Mouse (Mus musculus): ENCODE results near the gene Wdfy1.
A peak's percentile ranks its signal among the peaks of the same experiment; 100 is the strongest.

Gene Wdfy1

DNA sequence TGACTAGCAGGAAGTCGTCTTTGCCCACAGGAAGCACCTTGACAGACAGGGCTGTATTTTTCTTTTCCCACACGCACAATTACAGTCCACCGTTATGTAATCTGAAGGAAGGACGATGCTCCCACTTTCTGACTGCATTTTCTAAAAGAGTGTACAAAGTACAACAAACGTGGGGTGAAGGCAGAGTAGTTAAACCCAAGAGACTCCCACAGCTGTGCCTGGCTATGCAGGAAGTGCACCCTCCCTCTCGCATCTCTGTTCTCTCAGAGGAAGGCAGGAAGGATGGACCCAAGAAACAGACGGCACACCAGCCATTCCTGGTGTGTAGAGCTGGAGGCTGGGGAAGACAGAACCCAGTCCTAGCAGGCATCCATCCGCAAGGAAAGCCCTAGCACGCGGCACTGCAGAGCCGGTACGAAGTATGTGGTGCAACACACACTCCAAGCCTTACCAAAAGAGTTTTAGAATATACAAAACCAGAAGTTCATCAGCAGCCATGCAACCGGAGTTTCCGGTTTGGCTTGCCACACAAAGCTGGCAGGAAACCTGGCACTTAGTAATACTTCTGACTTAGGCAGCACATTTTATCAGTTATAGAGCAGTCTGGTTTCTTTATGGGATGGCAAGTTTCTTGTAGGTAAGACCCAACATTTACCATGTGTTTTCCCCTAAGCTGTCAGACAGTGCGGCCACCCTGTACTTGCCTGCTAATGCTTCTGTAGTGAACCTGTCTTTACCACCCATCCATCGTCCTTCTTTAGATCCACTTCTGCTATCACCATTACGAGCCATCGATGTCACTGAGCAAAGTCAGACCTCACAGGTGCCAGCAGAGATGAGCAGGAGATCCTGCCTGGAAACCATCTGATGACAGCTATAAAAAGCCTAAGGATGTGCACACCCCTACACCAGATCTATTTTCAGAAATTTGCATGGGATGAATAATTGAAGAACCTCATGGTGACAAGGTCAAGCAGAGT, 64.5 kb downstream of the Wdfy1 start:
- no peak for DNase-seq (ENCODE audit: low read depth, low spot score)

DNA sequence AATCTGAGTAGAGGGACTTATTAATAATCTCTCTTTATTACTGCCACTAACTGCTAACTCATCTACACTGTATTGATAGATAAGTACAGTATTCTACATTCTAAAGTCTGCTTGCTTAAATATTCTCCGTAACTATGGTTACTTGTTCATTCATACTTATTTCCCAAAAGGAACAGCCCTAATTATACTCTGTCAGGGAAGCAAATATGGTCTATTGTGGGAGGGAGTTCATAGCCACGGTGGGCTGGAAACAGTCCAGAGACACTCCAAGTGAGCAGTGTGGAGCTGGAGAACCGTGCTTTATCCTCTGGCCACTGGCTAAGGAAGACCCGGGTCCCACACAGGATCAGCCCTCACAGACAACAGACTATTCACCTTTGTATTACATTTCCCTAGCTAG, 65.3 kb downstream of the Wdfy1 start:
- no peak for DNase-seq (ENCODE audit: low read depth, low spot score)

DNA sequence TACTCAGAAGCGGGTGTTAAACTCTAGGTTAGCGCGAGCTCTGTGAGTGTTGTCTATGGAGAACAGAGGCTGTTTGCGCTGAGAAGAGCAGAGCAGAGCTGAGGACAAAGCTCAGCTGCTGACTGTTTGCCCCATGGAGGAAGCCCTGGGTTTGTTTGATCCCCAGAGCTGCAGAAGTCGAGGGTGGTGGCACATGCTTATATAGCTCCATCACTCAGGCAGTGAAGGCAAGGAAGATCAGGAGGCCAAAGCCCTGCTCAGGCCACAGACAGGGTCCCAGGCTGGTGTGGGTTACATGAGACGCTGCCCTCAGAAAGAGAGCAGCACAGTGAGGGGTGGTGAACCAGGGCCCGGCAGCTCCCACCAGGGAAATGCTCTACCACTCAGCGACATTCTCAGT, 65.7 kb downstream of the Wdfy1 start:
- no peak for DNase-seq (ENCODE audit: low read depth, low spot score)

DNA sequence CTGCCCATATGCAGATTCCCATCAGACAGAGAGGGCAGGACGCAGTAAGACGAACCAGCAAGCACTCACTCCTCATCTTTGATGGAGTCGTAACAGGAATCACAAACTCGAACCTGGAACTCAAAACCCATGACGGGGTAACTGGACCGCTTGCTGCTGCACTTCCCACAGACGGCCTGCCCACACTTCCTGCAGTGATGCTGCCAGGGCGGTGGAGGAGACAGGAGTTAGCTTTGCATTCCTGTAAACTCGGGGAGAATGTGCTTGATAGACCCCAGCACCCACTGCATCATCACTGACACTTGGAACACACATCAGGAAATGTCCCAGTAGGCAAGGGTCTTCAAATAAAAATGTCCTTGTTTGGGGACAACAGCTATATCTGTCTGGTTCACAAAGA, 68.6 kb downstream of the Wdfy1 start:
- DNase-seq (ENCODE audit: low read depth, low spot score) = no peak

DNA sequence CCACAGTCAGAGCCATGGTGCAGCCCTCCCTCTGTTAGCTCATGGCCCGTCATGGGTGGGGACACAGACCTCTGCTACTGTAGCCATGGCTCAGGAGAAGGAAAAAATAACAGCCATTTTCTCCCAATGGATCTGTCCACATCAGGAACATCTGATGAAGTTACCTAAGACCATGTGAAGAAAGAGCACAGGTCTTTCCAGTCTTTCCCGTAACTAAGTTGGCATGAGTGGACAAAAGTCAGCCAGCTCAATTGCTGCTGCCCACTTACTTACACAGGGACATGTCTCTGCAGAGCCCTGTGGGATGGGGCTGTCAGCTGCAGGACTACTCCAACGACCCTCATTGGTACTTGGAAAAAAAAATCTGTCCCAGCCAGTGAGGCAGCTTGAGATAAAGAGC, 69.2 kb downstream of the Wdfy1 start:
- no peak for DNase-seq (ENCODE audit: low read depth, low spot score)

DNA sequence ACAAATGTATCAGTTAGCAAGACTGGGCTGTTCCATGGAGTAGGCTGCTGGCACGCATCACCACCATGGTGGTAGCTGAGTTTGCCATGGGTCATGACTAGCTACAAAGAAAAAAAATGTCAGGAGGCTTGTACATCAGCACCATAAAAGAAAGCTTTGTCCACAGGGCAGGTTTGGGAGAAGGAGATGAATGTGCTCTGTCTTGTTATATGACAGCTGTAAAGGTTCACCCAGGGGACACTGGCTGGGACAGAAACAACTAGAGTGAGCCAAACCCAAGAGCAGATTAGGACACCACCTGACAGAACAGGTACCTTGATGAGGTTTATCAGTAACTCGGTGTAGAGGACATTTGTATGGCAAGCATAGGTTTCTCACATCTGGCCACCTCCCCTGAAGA, 71.3 kb downstream of the Wdfy1 start:
- DNase-seq (ENCODE audit: low read depth, low spot score) = no peak

DNA sequence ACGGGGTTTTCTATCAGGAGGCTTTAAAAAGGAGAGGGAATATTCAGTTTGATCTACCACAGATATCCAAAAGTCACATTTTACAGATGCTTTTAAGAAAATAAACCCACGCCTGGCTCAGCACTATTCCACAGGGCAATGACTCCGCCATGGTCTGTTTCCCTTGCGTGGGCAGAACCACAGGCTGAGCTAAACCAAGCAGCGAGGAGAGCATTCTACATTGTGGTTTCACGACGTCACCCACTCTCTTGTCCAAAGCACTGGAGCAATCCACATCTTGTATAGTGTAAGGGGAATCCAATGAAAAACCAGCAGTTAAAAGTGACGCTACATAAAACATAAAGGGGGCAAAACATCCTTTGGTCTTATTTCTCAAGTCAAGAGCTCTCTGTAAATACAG, 72.4 kb downstream of the Wdfy1 start:
- no peak for DNase-seq (ENCODE audit: low read depth, low spot score)

DNA sequence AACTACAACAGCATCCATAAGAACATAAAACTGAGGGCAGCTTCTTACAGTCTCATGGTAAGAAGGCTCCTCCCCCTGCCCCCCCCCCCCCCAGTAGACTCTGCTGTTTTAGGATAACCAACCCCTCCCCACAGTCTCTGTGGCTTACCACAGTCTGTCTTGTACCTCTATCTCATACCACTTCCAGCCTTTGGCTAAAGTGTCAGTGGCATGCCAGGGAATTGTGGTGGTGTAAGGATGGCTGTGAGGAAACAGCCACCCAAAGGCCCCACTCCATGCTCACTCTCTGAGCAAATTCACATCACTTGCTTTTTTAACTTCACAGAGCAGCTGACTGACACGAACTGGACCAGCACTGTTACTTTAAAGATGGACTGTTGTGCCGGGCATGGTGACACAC, 77.4 kb downstream of the Wdfy1 start:
- no peak for DNase-seq (ENCODE audit: low read depth, low spot score)

DNA sequence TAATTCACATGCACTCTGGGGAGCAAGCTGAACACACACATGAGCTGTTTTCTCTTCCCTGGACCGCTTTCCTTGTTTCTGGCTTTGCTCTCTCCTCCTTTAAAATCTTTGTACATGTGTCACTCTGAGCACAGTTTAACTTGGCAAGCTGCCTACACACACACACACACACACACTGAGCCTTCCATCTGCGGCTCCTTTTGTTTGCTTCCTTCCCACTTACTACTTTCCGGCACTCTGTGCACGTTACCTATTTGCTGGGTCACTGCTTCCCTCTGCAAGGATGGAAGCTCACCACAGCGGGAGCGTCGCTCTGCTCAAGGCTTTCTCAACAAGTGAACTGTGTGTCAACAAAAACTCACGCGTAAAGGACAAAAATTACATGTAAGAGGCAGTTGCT, 78.6 kb downstream of the Wdfy1 start:
- peak; percentile 24 for DNase-seq (ENCODE audit: low read depth, low spot score)

DNA sequence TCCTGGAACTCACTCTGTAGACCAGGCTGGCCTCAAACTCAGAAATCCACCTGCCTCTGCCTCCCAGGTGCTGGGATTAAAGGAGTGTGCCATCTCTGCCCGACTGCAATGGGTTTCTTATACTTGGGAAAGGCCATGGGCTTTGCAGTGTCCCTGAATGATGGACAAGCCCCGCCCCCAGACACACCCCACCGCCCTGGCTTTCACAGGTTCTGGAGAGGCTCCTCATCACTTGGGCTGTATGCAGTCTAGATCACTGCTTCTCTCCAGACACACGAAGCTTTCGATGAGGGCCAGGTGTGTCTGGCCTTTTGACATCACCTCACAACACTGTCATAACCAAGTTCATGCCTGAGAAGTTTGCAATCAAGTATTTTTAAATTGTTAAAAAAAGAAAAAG, 79.0 kb downstream of the Wdfy1 start:
- DNase-seq (ENCODE audit: low read depth, low spot score) = no peak

DNA sequence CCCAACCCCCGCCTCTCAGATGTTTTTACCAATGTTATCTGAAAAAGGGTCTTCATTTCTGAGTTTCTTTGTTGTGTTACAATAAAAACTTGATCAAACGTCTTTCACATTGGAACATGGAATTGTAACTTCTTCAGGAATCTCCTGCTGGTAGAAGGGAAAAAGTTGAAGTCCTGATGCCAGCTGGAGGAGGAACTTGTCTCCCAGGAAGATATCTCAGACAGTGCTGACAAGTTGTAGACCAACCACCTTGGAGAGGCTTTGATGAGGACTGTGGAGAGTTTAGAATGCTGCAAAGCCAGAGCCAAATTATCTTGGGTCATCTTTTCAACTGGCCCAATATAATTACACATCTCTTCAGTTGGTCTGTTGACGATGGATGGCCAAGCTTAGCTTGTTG, 83.5 kb downstream of the Wdfy1 start:
- DNase-seq (ENCODE audit: low read depth, low spot score) = no peak

DNA sequence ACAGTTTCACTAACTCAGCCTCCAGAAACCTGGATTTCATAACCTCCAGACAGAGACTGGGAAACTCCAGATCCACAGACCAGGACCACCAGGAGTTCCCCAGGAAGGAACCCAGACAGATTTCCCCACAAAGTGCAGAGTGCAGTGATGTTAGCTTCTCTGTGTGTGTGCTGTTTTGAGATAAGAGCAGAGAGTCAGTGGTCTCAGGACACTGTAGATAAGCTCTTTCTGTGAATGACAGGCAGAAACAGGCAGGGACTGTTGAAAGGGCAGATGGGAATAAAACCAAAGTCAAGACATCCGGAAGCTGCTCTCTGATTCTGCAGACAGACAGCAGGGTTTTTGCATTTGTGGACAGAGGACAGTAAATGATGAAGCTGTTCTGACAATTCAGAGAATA, 88.7 kb downstream of the Wdfy1 start:
- DNase-seq (ENCODE audit: low read depth, low spot score) = no peak

DNA sequence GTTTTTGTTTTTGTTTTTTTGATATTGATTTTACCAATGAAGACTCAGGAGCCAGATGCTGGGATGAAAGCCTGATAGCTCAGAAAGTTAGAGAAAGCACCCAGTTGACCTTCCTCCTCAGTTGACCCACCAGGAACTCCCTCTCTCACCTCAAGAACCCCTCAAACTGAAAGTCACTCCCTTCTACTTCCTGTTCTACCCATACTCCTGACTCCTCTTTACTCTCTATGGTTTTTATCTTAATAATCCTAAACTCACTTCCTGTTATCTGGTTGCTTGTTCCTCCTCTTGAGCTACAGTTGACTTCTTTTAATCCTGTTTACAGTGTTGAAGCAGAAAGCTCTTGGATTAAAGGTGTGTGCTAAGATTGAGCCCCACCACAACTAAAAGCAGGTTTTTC, 91.9 kb downstream of the Wdfy1 start:
- no peak for DNase-seq (ENCODE audit: low read depth, low spot score)

DNA sequence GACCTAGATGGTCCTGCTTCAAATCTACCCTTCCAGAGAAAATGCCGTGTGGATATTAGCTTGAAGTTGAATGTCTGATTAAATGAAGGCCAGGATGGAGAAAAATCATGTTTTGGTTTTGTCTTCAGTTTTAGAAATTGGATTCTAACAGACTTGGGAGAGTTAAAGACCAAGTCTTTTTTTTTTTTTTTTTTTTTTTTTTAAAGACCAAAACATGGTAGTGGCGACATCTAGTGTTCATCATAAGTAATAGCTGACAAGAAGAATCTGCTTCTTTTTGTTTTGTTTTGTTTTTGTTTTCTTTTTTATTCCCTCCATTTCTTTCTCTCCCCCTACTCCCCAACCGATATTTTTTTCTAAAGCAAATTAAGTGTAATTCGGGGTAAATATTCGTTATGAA, 93.0 kb downstream of the Wdfy1 start:
- no peak for DNase-seq (ENCODE audit: low read depth, low spot score)

DNA sequence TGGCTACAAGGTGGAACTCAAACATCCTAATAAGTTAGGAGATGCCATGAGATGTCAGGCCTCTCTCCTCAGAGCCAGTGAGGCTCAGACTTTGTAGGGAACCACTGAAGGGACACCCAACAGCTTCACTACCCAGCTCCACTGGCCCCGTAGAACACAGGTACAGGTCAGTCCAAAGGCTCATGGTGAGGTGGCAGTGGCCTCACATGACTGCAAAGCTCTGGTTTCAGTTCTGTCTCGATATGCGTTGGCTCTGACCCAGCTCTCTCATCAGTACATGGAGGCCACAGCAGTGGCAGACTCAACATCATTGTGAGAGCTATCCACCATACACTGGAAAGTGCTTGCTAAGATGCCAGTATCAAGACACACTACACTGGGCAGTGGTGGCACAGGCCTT, 95.2 kb downstream of the Wdfy1 start:
- DNase-seq (ENCODE audit: low read depth, low spot score) = no peak

DNA sequence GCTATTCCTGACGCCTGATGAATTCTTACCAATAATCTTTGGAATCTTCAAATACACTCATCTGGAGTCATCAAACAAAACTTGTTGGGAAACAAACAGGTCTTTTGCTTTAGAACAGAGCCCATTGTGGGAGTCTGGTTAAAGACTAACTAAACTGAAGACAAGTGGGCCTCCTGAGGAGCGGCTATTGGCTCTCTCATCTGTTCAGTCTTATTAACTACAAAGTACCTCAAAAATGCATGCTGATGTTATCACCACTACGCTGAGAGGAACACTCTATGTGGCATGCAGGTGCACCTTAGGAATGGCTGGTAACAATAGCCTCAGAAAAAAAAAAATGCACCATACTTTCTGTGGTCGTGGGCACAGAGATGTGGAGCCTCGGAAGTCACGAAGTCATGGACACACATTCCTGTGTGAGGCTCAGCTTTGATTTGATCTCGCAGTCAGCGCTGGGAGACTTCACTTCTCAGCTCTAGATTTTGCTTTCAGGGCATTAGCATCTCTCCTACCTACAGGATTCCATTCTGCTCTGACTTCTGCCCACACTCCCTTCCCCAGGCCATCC, 97.7 kb downstream of the Wdfy1 start:
- no peak for DNase-seq (ENCODE audit: low read depth, low spot score)

DNA sequence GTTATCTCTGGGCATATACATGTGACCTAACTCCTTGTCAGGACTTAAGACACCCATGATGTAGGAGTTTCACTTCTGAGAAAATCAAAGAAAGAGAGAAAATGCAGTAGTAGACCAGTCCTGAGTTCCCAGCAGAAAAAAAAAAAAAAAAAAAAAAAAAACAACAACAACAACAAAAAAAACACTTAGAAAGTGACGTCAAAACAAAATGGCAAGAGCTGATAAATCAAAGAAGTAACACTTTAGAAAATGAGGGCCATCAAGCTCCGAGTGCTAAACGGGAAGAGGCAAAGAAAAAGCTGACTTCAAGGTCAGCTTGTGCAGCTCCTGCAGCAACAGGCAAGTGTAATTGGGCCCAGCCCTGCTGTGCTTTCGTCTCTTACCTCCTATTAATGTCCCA, 100.2 kb downstream of the Wdfy1 start:
- DNase-seq (ENCODE audit: low read depth, low spot score) = no peak

DNA sequence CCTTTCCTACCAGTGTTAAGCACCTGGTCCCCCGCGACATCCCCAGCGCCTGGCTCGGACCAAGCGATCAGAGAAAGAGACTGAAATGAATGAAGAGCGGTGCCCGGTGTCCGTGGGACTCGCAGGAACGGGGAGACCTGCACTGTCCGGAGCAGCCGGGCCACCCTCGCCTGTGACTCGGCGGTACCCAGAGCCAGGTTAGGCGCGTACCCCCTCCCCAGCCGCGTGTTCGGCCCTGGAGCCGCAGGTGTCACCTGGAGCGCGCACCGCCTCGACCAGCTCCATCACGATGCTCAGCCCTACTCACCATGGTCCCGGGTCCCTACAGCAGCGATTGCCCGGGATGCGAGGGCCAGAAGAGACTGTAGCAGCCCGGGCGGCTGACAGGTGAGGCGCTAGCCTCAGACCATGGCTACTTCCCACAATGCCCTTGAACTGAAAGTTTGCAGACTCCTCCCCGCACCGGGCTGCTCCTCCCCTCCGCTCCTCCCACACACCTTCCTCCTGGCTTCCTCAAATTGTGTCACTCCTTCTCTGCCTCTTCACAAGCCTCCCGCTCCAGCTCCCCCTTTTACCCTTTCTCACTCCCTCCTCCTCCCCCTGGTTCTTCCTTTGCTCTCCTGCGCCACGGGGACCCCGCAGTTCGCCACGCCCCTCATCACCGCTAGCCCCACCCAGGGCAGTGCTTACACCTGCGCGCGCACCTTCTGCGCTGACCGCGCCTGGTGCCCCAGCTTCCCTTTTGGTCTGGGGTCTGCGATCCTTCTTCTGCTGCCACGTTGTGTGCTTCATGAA, 104.2 kb downstream of the Wdfy1 start, which contains the start of gene Ap1s3:
Ap1s3 (minus strand) TSS at position 430 of the 795 bp plus-strand sequence.
- peak; percentile 30 for DNase-seq (ENCODE audit: low read depth, low spot score)

DNA sequence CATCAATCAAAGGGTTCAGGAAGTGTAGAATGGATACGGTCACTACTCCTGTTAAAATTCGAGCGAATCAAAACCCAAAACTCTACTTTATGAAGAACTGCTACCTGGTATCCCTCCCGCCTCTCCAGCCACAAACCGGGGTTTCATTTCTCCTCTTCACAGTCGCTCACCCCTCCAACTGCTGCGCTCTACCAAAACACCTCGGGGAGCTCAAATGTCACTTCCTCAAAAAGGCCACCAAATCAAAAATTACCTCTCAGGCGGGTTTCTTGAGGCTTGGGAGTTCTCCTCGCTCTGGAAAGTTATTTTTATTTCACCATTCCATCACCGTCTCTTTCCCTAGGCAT, 104.8 kb downstream of the Wdfy1 start:
- DNase-seq (ENCODE audit: low read depth, low spot score) = no peak

DNA sequence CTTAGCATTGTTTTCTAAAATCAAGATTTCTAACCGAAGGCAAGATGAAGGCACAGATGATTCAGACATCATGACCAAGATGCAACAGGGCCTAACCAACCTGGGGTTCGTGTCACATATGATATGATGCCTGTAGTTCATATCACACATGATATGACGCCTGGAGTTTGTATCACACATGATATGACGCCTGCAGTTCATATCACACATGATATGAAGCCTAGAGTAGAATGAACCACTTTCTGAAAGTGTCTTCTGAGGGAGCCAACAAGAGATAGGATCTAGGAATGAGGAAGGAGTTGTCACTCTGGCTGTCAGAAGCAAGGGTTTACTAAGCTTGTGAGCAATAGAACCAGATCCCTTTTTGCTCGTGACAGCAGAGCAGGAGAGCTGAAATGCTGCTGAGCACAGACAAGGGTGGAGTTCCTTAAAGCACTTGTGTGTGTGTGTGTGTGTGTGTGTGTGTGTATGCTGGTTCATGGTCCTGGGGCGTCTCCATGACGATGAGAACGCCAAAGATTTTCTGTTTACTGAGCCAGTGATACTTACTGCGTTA, 106.4 kb downstream of the Wdfy1 start:
- DNase-seq (ENCODE audit: low read depth, low spot score) = no peak

DNA sequence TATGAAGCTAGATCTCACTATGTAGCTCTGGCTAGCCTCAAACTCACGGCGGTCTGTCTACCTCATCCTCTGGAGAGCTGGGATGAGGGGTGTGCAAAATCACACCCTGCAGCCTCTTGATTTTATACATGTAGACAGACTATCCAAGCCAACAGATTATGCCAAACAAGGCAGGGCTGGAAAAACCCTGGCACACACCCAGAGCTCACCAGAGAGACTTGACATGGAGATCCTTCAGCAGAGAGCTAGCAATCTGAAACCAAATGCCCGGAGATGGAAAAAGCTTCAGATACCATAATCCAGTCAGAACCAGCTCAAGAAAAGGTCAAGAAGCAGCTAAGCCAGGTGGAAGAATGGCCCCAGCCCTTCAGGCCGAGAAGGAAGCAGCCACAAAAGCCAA, 111.0 kb downstream of the Wdfy1 start:
- DNase-seq (ENCODE audit: low read depth, low spot score) = no peak

DNA sequence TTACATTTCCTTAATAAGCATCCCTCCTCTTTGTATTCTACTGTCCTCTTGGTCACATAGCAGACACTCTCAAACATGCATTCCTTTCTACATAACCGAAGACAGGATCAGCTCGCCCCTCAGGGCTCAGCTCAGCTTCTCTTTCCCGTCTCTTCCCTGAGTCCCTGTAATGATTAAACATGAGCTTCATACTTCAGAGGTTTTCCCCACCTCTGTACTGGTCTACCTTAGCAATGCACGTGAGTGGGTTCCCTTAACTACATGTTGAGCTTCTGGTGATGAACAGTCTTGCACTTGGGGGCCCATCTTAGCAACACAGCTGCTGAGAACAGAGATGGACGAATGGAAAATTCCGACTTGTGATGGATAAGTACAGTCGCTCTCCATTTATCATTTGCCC, 116.3 kb downstream of the Wdfy1 start:
- no peak for DNase-seq (ENCODE audit: low read depth, low spot score)
